Mouse (Mus musculus) spleen, postnatal 10 days (tissue): ENCODE measurements around the gene Srrt.

Source experiments
- DNase-seq, 2 experiments: peaks; one replicate each; pipeline ENCODE4 v3.0.0; 2021 to 2022; ENCODE audit warnings: low spot score in 2 of 2

Srrt gene

DNA sequence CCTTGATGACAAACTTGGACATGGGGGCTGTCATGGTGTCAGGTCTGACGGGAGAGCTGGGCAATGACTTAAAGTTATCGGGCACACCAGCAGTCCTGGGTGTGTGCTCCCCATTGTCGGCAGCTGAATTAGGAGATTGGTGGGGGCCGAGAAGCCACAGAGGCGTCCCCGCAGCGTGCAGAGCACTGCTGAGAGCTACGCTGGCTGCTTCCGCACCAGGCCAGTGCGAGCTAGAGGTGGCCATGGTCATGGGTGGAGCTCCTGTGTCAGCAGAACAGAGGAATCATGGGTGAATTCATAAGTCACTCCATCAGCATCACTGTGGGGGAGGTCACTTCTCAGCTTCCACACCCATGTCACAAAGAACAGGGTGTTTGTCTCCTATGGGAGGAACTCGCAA lies 42.7 kb downstream of the Srrt start:
- DNase-seq: peak; percentile 5 to 16

DNA sequence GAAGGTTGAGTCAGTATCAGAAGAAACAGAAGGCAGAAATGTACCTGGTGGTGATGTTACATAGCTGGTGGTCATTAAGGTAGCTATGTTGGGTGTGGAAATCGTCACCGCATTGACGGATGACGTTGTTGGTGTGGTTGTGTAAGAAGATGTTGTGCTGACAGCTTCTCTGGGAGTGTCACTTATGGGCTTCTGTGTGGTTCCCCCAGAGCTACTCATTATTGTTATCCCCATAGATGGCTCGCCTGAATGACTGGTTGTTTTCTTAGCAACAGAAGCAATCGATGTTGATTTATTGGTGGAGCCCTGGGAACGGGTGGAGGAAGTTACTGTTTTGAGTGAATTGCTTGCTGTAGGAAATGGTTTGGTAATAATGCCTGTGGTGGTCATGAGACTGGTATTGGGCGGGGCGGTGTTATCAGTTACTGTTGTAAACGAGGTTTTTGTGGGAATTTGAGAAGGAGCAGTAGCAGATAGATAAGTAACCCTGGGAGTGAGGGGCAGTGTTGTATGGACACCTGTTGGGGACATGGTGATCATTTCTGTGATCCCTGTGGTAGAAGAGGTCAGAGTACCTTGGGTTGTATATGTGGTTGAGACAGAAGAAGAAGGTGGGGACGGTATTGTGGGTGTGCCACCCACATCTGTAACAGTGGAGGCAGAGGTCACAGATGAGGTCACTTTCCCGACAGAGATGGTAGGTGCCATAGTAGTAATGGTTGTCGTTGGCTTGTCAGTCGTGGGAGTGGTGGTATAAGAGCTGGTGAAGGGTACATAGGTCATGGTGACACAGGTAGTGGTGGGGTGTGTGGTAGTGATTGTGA lies 43.4 kb downstream of the Srrt start:
- peak in 1 of 2 experiments; percentile 7 for DNase-seq
